In the genomic region with DNA sequence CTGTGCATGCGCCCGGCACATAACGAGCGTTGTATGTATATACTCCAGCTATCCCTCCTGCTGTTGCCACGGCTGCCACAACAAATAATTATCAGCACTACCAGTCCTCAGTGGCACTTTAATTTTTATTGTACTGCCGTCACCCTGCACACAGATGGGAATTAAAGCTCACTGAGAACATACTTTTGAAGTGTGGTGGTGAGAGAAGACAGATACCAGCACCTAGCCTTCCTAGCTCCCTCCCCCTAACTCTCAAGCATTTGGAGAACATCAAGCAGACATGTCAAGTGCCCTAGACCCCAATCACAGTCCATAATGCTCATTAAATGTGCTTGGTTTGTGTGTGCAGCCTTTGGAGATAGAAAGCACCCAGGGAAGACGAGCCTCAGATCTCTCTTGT, we compare ENCODE assay signal across 11 mouse cellular contexts.
"Had no signal": no experiment of that assay in that cellular context is flagged by ENCODE, and none has a peak within 500 bp of the region (broad histone marks: within the 10 kb centered on the region; RNA-seq: fewer than 3 reads in every experiment).

No protein-coding gene starts in this region.

- DNase-seq: kidney, postnatal 14 days; kidney, postnatal 4 days; left cerebral cortex, postnatal 4 days; liver, embryonic 13.5 days; lung, adult 2 months; lung, postnatal 14 days; lung, postnatal 4 days; midbrain, embryonic 14.5 days; thymus, adult 18-20 months; thymus, postnatal 36 days had no signal

- H3K4me2 ChIP-seq: liver, embryonic 13.5 days; midbrain, embryonic 11.5 days had no signal

- H3K9ac ChIP-seq: liver, embryonic 13.5 days had no signal

- H3K4me1 ChIP-seq: liver, embryonic 13.5 days had no signal

- H3K9me3 ChIP-seq: liver, embryonic 13.5 days had no signal

- H3K27ac ChIP-seq: liver, embryonic 13.5 days had no signal

- H3K27me3 ChIP-seq: liver, embryonic 13.5 days had no signal

- H3K36me3 ChIP-seq: liver, embryonic 13.5 days had no signal

- H3K4me3 ChIP-seq: liver, embryonic 13.5 days had no signal
